Mouse (Mus musculus) myocyte (in vitro differentiated cells): ENCODE measurements around the gene Tmem256.

Source experiments
- E2F4 ChIP-seq: IDR thresholded peaks from one replicate; pipeline ENCODE4 v1.6.1; 2011; ENCODE audit warnings: mild to moderate bottlenecking, control low read depth, moderate library complexity; ENCODE audit not compliant: insufficient read depth
- MAX ChIP-seq: IDR thresholded peaks from one replicate; pipeline ENCODE4 v1.6.1; 2011; ENCODE audit warnings: low read depth, mild to moderate bottlenecking, control low read depth
- POLR2A ChIP-seq: IDR thresholded peaks from one replicate; pipeline ENCODE4 v1.6.1; 2011; ENCODE audit warnings: low read depth, mild to moderate bottlenecking, control low read depth, moderate library complexity; ENCODE audit not compliant: insufficient read length
- POLR2AphosphoS2 ChIP-seq: IDR thresholded peaks from one replicate; pipeline ENCODE4 v1.6.1; 2011; ENCODE audit warnings: low read depth, control low read depth; ENCODE audit not compliant: insufficient read length
- REST ChIP-seq: IDR thresholded peaks from one replicate; pipeline ENCODE4 v1.6.1; 2011; ENCODE audit warnings: mild to moderate bottlenecking, control low read depth, moderate library complexity; ENCODE audit not compliant: insufficient read depth, insufficient read length
- TCF12 ChIP-seq: IDR thresholded peaks from one replicate; pipeline ENCODE4 v1.6.1; 2011; ENCODE audit warnings: mild to moderate bottlenecking, control low read depth; ENCODE audit not compliant: poor library complexity, insufficient read depth, severe bottlenecking
- TCF3 ChIP-seq: IDR thresholded peaks from one replicate; pipeline ENCODE4 v1.6.1; 2011; ENCODE audit warnings: low read depth, control low read depth; ENCODE audit not compliant: insufficient read length
- USF1 ChIP-seq: IDR thresholded peaks from one replicate; pipeline ENCODE4 v1.6.1; 2011; ENCODE audit warnings: low read depth, mild to moderate bottlenecking, control low read depth, moderate library complexity

- TF ChIP-seq USF1 (no peak), TCF3 (no peak), REST (no peak), POLR2AphosphoS2 (peak; percentile 30), E2F4 (no peak), POLR2A (peak; percentile 19), MAX (no peak), TCF12 (no peak)
Observed at GRCm38 (mm10) chr11:69801379-69801977, 36.8 kb upstream of the Tmem256 start, which contains the start of gene Fgf11.
